Mouse (Mus musculus): ENCODE results near the gene Prrxl1. TPM values are rescaled to one million over a fixed set of nuclear protein-coding genes. Genes with fewer than 3 reads are reported as not detected.

Gene Prrxl1
- polyA plus RNA-seq, 1 experiment = not detected

DNA sequence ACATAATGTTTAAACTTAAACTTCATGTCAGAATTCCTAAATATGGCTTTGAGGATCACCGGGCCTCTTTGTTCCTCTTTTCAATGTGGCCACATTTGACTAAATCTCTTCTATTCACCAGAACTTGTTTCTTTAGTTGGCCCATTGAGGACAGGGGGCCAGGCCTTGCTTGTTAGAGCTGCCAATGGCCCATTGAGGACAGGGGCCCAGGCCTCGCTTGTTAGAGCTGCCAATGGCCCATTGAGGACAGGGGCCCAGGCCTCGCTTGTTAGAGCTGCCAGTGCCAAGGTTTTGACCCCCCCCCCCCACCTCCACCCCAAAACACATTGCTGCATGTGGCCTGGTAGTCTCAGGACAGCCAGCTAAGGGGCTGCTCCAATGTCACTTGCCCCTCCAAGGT, 82.4 kb downstream of the Prrxl1 start:
- no peak overlapping the region for H3K4me3 ChIP-seq (ENCODE audit: insufficient read depth, low read depth, low read length)
- peaks cover 3% of the 10 kb centered on the region; the same call in 1 of the 2 replicates for H3K4me1 ChIP-seq (ENCODE audit: control insufficient read depth, insufficient read depth, insufficient read length, low read length)
- no peak overlapping the region for H3K27ac ChIP-seq (replicated peaks; ENCODE audit: low read depth, low read length)

DNA sequence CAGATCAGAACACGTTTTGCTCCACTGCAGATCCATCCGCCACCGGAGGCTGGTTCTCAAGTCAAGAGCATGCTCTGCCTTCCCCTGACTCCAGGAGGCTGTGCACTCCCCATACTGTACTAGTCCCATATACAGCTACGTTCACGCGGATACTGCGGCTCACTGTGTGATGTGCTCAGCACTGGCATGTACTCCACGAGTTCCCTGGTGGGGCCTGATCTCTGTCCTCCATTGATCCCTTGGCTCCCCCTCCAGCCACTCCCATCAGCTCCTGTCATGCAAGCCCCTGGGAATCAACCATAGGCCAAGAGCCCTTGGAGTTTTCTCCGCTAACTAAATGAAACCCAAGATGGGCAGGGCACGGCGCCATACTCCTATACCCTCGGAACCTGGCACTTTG, 83.3 kb downstream of the Prrxl1 start:
- no peak overlapping the region for H3K4me3 ChIP-seq (ENCODE audit: insufficient read depth, low read depth, low read length)
- H3K4me1 ChIP-seq (ENCODE audit: control insufficient read depth, insufficient read depth, insufficient read length, low read length) = peaks cover 3% of the 10 kb centered on the region; the same call in 1 of the 2 replicates
- 0 out of 2 replicates have a peak overlapping the region, but pooled peaks have one; percentile 2 for H3K27ac ChIP-seq (replicated peaks; ENCODE audit: low read depth, low read length)

DNA sequence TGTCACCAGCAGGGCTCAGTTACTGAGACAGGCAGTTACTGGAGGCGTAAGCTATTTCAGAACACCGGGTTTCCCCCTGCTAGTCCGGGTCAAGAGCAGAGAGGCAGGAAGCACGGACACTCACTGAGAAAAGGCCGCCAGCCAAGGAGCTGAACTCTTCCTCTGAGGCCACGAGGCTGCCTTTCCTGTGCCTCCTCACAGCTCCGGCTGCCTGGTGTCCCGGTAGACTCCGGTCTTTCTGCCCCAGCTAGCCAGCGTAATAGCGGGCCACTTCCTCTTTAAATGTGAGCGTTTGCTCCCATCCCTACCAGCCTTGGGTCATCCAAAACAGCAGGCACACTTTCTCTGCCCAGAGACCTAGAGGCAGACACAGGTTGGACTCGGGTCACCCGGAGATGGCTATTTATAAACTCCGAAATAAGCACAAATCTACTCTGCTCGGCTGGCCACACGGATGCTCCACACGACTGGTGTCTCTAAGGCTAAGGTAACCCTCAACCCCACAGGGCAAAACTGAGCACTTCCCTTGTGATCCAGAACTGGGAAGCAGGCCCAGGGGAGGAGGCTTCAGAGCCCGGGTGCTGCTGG, 84.1 kb downstream of the Prrxl1 start:
- Histone ChIP-seq H3K27ac (replicated peaks; ENCODE audit: low read depth, low read length) (peak overlapping the region; percentile 2; the same call in 1 of the 2 replicates), H3K4me1 (ENCODE audit: control insufficient read depth, insufficient read depth, insufficient read length, low read length) (peaks cover 3% of the 10 kb centered on the region; the same call in 1 of the 2 replicates), H3K4me3 (ENCODE audit: insufficient read depth, low read depth, low read length) (peak overlapping the region; percentile 14; the same call in 1 of the 2 replicates)

DNA sequence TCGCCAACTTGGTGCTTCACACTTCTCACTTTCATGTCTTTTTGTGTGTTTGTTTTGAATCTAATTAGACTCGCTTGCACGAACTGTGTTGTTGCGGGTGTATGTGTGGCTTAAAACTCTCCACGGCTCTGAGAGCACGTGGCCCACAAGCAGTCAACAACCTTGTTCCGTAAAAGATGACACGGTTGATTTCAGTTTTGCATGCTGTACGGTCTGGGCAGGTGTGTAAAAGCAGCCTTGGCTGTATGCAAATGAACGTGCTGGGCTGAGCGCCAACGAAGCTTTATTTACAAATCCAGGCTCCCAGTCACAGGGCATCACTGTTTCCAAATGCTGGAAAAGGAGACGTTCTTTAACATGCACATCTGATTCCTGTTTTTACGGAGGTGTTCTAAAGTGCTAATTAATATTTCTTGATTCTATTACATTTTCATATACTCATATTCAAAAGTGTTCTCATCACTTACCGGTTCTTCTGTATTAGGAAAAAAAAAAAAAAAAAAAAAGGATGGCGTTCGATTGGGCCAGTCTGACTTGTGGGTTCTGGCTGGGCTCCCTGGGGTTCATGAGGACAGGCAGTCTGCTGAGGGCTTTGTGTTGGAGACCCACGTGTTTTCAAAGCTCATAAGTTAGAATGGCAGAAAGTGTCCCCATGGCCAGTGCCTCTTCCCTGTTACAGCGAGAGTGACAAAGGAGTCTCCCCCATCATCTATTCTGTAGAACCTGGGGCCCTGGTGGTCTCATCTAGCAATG, 85.0 kb downstream of the Prrxl1 start:
- Histone ChIP-seq H3K27ac (replicated peaks; ENCODE audit: low read depth, low read length) (no peak overlapping the region), H3K4me1 (ENCODE audit: control insufficient read depth, insufficient read depth, insufficient read length, low read length) (peaks cover 3% of the 10 kb centered on the region; the same call in 1 of the 2 replicates), H3K4me3 (ENCODE audit: insufficient read depth, low read depth, low read length) (peak overlapping the region; percentile 11; the same call in 1 of the 2 replicates)

DNA sequence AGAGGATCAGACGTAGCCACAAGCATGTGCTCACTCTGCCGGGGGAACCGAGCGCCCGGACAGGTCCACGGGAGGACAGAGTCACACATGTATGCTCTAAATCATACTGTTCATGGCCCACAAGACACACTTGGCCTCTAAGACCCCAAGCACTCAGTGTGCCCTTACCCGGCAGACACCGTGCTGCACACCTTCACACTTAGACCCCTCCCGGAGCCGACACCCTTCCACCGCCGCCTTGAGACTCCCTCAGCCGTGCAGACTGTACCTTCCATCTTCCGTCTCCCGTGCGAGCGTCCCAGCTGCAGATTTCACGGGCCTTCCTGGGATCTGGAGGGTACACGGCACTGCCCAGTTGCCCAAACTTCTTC, 85.5 kb downstream of the Prrxl1 start:
- H3K4me1 ChIP-seq (ENCODE audit: control insufficient read depth, insufficient read depth, insufficient read length, low read length) = peaks cover 3% of the 10 kb centered on the region; the same call in 1 of the 2 replicates
- H3K27ac ChIP-seq (replicated peaks; ENCODE audit: low read depth, low read length) = no peak overlapping the region
- peak overlapping the region; percentile 11; the same call in 1 of the 2 replicates for H3K4me3 ChIP-seq (ENCODE audit: insufficient read depth, low read depth, low read length)

DNA sequence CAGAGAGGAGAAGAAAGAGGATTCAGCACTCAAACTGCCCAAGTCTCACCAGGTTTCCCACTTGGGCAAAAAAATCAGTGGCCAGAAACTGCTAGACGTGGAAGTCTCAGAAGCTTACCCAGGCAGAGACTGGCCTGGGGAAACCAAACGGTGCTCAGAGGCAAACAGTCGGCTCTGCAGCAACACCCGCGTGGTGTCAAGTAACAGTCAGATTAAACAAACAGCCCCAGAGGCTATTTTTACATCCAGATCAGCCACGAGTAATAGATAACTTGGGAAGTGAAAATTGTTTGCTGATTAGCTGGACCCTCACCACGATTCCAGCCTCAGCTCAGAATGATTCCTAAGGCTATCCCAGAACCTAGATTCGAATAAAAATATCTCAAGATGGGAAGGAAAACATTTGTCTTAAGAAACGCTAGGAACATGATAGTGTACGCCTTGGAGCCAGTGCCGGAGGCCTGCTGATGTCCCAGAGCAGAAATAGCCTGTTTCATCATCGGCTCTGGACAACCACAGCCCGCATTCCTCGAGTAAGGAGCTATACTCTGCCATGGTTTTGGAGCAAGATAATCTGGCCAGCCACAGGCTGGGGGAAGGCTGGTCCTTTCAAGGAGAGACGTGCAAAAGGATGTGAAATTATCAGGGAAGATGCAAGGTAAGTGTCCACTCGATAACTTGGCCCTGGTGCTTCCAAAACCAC, 86.1 kb downstream of the Prrxl1 start, which contains the start of gene 3425401B19Rik:
Gene 3425401B19Rik, minus strand, starts transcription at position 170 of the 703 bp plus-strand sequence.
- Histone ChIP-seq H3K27ac (replicated peaks; ENCODE audit: low read depth, low read length) (no peak within 1 kb of the TSS), H3K4me1 (ENCODE audit: control insufficient read depth, insufficient read depth, insufficient read length, low read length) (peaks cover 3% of the 10 kb centered on the region; the same call in 1 of the 2 replicates), H3K4me3 (ENCODE audit: insufficient read depth, low read depth, low read length) (peak within 1 kb of the TSS; percentile 11; the same call in 1 of the 2 replicates)

DNA sequence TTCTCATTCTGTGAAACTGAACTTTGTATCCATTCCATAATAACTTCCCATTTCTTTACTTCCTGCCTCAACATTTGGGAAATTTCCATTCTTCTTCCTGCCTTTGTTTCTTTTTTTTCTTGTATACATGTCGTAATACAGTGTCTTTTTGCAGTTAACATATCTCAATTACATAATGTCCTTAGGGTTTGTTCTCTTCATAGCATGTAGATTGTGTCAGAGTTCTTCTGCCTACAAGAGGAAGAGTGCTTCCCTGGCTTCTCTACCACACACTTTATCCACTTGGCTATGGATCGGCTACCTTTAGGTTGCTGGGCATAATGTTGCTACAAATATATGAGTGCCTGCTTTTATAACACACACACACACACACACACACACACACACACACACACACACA, 96.7 kb downstream of the Prrxl1 start:
- H3K4me3 ChIP-seq (ENCODE audit: insufficient read depth, low read depth, low read length) = no peak overlapping the region
- no peaks in the 10 kb centered on the region for H3K4me1 ChIP-seq (ENCODE audit: control insufficient read depth, insufficient read depth, insufficient read length, low read length)
- H3K27ac ChIP-seq (replicated peaks; ENCODE audit: low read depth, low read length) = no peak overlapping the region

DNA sequence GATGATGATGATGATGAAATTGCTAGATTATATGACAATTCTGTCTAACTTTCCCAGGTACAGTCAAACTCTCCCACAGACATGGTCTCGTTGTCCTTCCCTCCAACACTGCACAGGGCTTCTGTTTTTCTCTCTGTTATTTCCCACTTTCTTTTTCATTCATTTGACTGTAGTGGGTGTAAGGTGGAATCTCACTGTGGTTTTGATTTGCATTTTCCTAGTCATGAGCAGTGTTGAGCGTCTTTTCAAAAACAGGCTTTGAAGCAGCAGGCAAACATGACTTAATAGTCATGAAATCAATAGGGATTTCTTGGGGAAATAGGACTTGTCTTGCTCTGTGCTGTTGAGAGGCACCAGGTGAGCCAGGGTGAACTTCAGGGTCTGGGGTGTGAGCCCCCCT, 97.1 kb downstream of the Prrxl1 start:
- Histone ChIP-seq H3K4me3 (ENCODE audit: insufficient read depth, low read depth, low read length) (no peak overlapping the region), H3K27ac (replicated peaks; ENCODE audit: low read depth, low read length) (no peak overlapping the region), H3K4me1 (ENCODE audit: control insufficient read depth, insufficient read depth, insufficient read length, low read length) (no peaks in the 10 kb centered on the region)

DNA sequence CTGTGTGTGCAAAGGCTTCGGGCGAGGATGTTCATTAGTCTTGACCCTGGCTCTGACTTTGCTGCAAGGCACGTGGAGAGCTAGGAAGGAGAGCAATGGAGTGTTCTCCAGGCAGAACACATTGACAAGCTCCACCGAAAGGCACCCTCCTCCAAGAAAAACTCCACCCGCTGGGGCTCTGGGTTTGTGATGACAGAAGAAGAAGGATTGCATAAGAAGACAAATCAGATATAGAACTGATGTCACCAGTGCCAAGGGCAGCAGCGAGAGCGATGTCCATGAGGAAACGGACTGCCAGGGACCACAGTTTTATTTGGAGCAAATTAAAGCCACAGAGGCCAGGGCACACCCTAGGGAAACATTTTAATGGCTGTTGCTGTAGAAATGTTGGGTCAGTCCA, 98.6 kb downstream of the Prrxl1 start:
- Histone ChIP-seq H3K4me1 (ENCODE audit: control insufficient read depth, insufficient read depth, insufficient read length, low read length) (no peaks in the 10 kb centered on the region), H3K27ac (replicated peaks; ENCODE audit: low read depth, low read length) (no peak overlapping the region), H3K4me3 (ENCODE audit: insufficient read depth, low read depth, low read length) (no peak overlapping the region)

DNA sequence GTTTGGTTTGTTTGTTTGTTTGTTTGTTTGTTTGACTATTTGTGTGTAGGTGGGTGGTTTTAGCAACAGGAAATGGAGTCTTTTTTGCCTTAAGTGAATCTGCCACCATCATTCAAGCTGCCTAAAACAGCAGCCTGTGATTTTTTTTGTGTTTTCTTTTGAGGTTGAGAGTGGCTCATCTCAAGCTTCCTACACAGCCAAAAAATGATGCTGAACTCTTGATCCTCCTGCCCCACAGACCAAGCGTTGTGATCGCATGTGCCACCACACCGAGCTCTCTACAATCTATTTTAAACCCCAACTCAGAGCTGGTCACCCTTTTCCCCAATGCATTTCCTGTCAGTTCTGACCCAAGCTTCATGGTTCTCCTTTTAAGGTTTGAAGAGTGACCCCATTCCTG, 99.3 kb downstream of the Prrxl1 start:
- no peak overlapping the region for H3K27ac ChIP-seq (replicated peaks; ENCODE audit: low read depth, low read length)
- H3K4me1 ChIP-seq (ENCODE audit: control insufficient read depth, insufficient read depth, insufficient read length, low read length) = no peaks in the 10 kb centered on the region
- H3K4me3 ChIP-seq (ENCODE audit: insufficient read depth, low read depth, low read length) = no peak overlapping the region

Other genes with a start within 250 kb of the Prrxl1 start
- gene 1700024G13Rik, start 211.0 kb upstream of the Prrxl1 start, polyA plus RNA-seq (2012; ENCODE audit: insufficient read depth, insufficient read length, missing spikeins) = not detected in 2 replicates
- not detected in 2 replicates for gene Slc18a3, start 134.6 kb upstream of the Prrxl1 start, polyA plus RNA-seq (2012; ENCODE audit: insufficient read depth, insufficient read length, missing spikeins)
- not detected in 2 replicates for gene Chat, start 133.4 kb upstream of the Prrxl1 start, polyA plus RNA-seq (2012; ENCODE audit: insufficient read depth, insufficient read length, missing spikeins)
- gene Ercc6, start 85.9 kb upstream of the Prrxl1 start, polyA plus RNA-seq (2012; ENCODE audit: insufficient read depth, insufficient read length, missing spikeins) = 1.5 and 3.7 TPM in 2 replicates
- 1.3 and 3.3 TPM in 2 replicates for gene 3425401B19Rik, start 85.9 kb downstream of the Prrxl1 start, polyA plus RNA-seq (2012; ENCODE audit: insufficient read depth, insufficient read length, missing spikeins)
- gene Tmem273, start 186.6 kb downstream of the Prrxl1 start, polyA plus RNA-seq (2012; ENCODE audit: insufficient read depth, insufficient read length, missing spikeins) = 1.1 TPM in 1 of 2 replicates, not detected in the other
- not detected in 2 replicates for gene Fam170b, start 234.6 kb downstream of the Prrxl1 start, polyA plus RNA-seq (2012; ENCODE audit: insufficient read depth, insufficient read length, missing spikeins)